Mouse (Mus musculus) embryonic facial prominence, embryonic 14.5 days (tissue): ENCODE results near the gene Gdap2. TPM values are rescaled to one million over a fixed set of nuclear protein-coding genes. Genes with fewer than 3 reads are reported as not detected.

Experiments used
- ATAC-seq: fragments of 200-750 bp; cut with Nextera tagmentation; 2 replicates; pipeline ENCODE4 v1.8.0; 2017; ENCODE audit warnings: low read depth, moderate number of reproducible peaks, moderate TSS enrichment
- DNase-seq: peaks from one replicate; pipeline ENCODE4 v3.0.0-alpha.2; 2015; ENCODE audit warnings: low spot score
- H3K27ac ChIP-seq: fragments of 300-500 bp; sonication (generic); replicated peaks from 2 replicates; pipeline ENCODE4 v1.5.1; 2014; ENCODE audit warnings: low read depth, mild to moderate bottlenecking, low read length, moderate library complexity
- H3K27me3 ChIP-seq: fragments of 300-500 bp; sonication (generic); replicated peaks from 2 replicates; pipeline ENCODE4 v1.6.1; 2014; ENCODE audit warnings: low read length; ENCODE audit not compliant: control insufficient read depth, insufficient read depth
- H3K36me3 ChIP-seq: fragments of 300-500 bp; sonication (generic); 2 replicates; pipeline ENCODE4 v1.6.1; 2014; ENCODE audit warnings: low read length, mixed read lengths; ENCODE audit not compliant: control insufficient read depth, insufficient read depth
- H3K4me1 ChIP-seq: fragments of 300-500 bp; sonication (generic); 2 replicates; pipeline ENCODE4 v1.6.1; 2014; ENCODE audit warnings: antibody characterized with exemption, low read length; ENCODE audit not compliant: control insufficient read depth, insufficient read depth
- H3K4me2 ChIP-seq: fragments of 300-500 bp; sonication (generic); 2 replicates; pipeline ENCODE4 v1.6.1; 2014; ENCODE audit warnings: low read depth, mild to moderate bottlenecking, low read length, moderate library complexity, mixed read lengths
- H3K4me3 ChIP-seq: fragments of 300-500 bp; sonication (generic); 2 replicates; pipeline ENCODE4 v1.5.1; 2014; ENCODE audit warnings: low read depth, mild to moderate bottlenecking, low read length
- H3K9ac ChIP-seq: fragments of 300-500 bp; sonication (generic); 2 replicates; pipeline ENCODE4 v1.6.1; 2014; ENCODE audit warnings: low read depth, mild to moderate bottlenecking, low read length, moderate library complexity, mixed read lengths
- H3K9me3 ChIP-seq: fragments of 300-500 bp; sonication (generic); 2 replicates; pipeline ENCODE4 v1.6.1; 2016; ENCODE audit warnings: low read length; ENCODE audit not compliant: control insufficient read depth
- WGBS: fragments of 180-500 bp; shearing (Covaris S2); extraction: QIAGEN DNeasy Blood & Tissue Kit; methylation state at CpG from one replicate; pipeline ENCODE4 v1.1.7; 2014; 5-methylcytosine and 5-hydroxymethylcytosine counted together
- polyA plus RNA-seq: library from polyadenylated mRNA; unstranded; fragments of >200 nt; fragmentation: Nextera tagmentation; extraction: Ambion mirVana; gene quantifications from 2 replicates; pipeline ENCODE4 v1.2.1, GENCODE M21; 2014

The Gdap2 gene
- polyA plus RNA-seq, result 33.1 and 37.5 TPM in 2 replicates

DNA sequence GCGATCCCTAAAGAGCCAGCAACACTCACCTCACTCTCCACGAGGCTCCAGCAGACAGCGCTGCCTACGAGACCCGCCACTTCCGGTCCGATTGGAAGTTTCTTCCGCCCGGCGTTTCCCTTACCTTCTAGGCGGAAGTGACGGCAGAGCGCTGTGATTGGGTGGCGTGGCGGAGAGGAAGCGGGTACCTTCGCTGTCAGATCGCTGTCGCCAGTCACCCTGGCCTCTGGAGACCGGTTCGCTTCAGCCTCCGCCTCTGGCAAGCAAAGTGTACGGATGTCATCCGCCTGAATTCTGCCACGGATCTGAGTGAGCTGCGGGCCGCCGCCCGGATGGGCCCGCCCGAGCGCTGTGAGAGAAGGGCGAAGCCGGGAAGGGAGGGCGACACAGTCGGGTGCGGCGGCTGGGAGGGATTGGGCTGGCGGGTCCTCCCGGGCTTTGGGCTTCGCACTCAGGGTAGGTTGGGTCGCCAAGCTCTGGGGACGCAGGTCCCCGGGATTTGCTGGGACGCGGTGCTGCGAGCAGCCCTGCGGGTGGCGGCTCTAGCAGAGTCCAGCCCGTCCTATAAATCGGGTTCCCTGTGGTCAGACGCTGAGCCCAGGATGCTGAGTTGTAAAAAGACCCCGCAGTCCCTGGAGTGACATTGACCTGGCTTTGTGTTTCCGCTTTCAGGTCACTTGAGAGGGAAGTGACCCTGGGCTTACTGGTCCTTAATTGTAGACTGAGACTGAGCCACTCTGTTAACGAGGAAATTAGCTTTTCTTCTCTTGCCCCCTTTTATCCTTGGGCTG is at the start of gene Gdap2, which contains the start of gene Wdr3:
Gdap2 (plus strand) TSS at position 67 of the 791 bp plus-strand sequence.
Wdr3 (minus strand) TSS at position 93 of the 791 bp plus-strand sequence.
- H3K27ac ChIP-seq, result peak within 1 kb of the TSS; percentile 72
- H3K27me3 ChIP-seq, result no peaks in the 10 kb centered on the region
- ATAC-seq (peak; percentile 99), DNase-seq (peak; percentile 99)
- peak within 1 kb of the TSS; percentile 92 for H3K4me3 ChIP-seq
- peak within 1 kb of the TSS; percentile 77 for H3K4me2 ChIP-seq
- peaks cover 29% of the 10 kb centered on the region for H3K36me3 ChIP-seq
- H3K4me1 ChIP-seq, result peaks cover 6% of the 10 kb centered on the region
- WGBS, result 0% methylated on average over 37 of the region's 55 CpGs
- H3K9ac ChIP-seq, result peak within 1 kb of the TSS; percentile 80
- no peaks in the 10 kb centered on the region for H3K9me3 ChIP-seq

DNA sequence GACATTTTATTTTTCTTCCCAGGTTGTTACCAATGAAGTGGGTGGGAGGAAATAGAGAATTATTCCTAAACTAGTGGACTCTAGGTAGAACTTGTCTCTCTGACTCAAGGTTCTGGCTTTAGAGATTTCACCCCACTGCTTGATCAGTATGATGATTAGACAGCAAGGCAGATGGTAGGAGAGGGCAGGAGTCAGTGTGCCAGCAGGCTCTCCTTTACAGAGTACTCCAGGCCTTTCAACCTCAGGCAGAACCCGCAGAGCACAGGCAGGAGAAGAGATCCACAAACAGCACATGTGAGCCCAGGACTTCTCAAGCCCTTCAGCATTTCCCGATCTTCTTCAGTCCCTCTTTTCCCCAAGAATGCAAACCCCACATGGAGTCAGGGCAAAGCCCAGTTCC is 43.5 kb upstream of the Gdap2 start:
- no peak overlapping the region for H3K27ac ChIP-seq
- ATAC-seq, result no peak
- 76% methylated on average over 2 of the region's 2 CpGs for WGBS

DNA sequence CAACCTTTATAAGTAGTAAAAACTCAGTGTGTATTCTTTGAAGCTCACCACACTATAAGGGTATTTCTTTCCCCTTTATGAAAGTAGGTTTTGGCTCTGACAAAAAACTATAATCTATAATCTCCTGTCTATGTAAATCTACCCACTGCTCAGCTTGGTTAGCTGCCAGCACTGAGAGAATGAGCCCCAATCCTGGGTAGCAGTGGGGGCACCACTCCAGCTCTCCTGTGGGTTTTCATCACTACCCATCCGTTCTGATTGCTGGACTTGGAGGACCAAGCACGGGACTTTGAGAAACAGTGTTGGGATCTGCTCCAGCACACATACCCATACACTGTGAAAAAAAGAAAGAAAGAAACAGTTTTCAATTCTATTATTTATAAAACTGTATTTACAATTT is 40.2 kb upstream of the Gdap2 start:
- DNase-seq (no peak), ATAC-seq (no peak)
- H3K4me1 ChIP-seq, result no peaks in the 10 kb centered on the region
- no peaks in the 10 kb centered on the region for H3K9me3 ChIP-seq
- no peak overlapping the region for H3K9ac ChIP-seq
- no peak overlapping the region for H3K4me2 ChIP-seq
- H3K27ac ChIP-seq, result no peak overlapping the region
- no peaks in the 10 kb centered on the region for H3K36me3 ChIP-seq
- no peak overlapping the region for H3K4me3 ChIP-seq
- 71% methylated on average over 2 of the region's 2 CpGs for WGBS
- no peaks in the 10 kb centered on the region for H3K27me3 ChIP-seq

More for the DNA sequence above, 43.5 kb upstream of the Gdap2 start:
- Histone ChIP-seq H3K4me2 (no peak overlapping the region), H3K4me1 (no peaks in the 10 kb centered on the region), H3K4me3 (no peak overlapping the region), H3K9me3 (no peaks in the 10 kb centered on the region), H3K36me3 (no peaks in the 10 kb centered on the region), H3K27me3 (no peaks in the 10 kb centered on the region), H3K9ac (no peak overlapping the region)
- no peak for DNase-seq

DNA sequence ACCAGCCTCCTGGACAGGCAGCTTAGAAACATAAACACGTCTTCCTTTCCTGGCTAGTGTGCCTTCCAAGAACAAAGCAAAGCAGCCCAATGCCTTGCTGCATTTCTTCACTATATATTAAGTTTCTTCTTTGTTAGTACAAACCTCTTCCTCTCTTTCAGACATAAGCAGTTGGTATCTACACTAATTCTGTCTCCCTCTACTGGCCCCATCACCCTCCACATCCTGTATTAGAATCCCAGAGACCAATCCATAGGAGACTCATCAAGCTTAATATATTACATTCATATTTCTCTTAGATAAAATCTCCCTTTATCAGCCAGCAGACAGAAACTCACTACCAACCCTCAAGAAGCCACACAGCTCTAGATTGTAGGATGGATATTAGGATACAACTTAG is 39.7 kb upstream of the Gdap2 start:
- peak; percentile 1 for DNase-seq
- H3K9me3 ChIP-seq, result no peaks in the 10 kb centered on the region
- no peak overlapping the region for H3K4me2 ChIP-seq
- H3K36me3 ChIP-seq, result no peaks in the 10 kb centered on the region
- no peak overlapping the region for H3K4me3 ChIP-seq
- 66% methylated on average over 1 of the region's 1 CpGs for WGBS
- no peak for ATAC-seq
- H3K27me3 ChIP-seq, result no peaks in the 10 kb centered on the region
- no peak overlapping the region for H3K9ac ChIP-seq
- no peaks in the 10 kb centered on the region for H3K4me1 ChIP-seq
- no peak overlapping the region for H3K27ac ChIP-seq

DNA sequence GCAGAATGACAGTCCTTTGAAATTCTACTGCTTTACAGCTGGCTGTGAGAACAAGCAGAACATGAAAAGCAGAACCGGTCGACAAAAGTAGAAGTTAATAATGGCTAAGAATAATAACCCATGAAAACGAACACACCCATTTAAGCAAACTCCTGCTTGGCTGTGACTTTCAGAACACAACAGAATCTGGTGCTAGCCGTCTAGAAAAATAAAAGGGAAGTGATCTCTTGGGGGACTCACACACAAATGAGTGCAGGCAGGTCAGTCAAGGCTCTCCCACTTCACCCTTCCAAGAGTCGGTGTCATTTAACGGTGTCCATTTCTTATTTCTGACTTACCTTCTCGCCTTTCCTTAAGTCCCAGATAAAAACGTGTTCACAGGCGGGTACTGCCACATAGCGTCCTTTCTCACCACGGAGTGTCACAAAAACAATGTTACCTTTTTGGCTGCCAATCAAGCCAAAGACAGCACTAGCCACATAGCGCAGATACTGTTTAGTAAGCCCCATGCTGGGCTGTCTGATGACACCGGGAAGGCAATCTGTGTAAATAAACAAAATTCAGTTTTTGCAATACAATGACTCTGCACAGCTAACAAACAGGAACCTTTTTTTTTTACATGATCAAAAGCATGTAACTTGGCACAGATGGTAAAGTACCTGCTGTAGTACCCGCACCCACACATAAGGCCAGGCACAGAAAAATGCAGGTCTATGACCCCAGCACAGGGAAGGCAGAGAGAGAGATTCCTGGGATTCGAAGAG is 1.3 kb upstream of the Gdap2 start:
- Histone ChIP-seq H3K4me2 (peak overlapping the region; percentile 77), H3K27ac (no peak overlapping the region), H3K9me3 (no peaks in the 10 kb centered on the region), H3K9ac (peak overlapping the region; percentile 80), H3K4me3 (peak overlapping the region; percentile 92), H3K4me1 (peaks cover 6% of the 10 kb centered on the region), H3K27me3 (no peaks in the 10 kb centered on the region), H3K36me3 (peaks cover 39% of the 10 kb centered on the region)
- DNase-seq (no peak), ATAC-seq (no peak)
- WGBS, result 81% methylated on average over 15 of the region's 15 CpGs

DNA sequence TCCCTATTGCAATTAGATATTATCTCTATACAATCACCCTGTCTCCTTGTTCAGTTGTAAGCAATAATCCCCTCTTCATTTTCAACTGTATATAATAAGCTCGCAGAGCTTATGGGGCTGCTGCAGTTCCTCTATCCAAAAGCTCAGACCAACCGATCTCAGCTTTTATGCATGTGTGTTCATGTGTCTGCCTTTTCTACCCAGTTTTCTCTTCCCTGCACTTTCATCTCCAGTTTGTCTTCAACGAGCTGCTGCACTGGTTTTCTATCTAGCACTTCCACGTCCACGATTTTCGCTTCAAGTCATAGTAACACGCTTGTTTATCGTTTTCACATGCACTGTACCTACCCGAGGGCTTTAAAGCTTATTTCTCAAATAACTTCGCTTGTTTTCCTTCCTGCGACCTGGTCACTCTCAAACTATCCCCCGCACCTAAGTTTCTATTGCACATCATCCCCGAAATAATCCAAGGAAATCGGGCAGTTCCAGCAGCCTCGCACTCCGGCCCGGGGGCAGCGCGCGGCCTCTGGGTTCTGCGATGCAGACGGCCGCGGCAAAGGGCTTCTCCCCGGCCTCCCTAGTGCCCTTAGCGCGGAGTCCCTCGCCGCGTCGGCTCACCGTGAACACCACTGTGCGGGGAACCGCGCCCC is 391 bp upstream of the Gdap2 start:
- peak overlapping the region; percentile 80 for H3K9ac ChIP-seq
- peaks cover 33% of the 10 kb centered on the region for H3K36me3 ChIP-seq
- H3K9me3 ChIP-seq, result no peaks in the 10 kb centered on the region
- DNase-seq (peak; percentile 8), ATAC-seq (no peak)
- H3K4me1 ChIP-seq, result peaks cover 6% of the 10 kb centered on the region
- H3K4me3 ChIP-seq, result peak overlapping the region; percentile 92
- H3K4me2 ChIP-seq, result peak overlapping the region; percentile 77
- under 1% methylated on average over 35 of the region's 35 CpGs for WGBS
- H3K27ac ChIP-seq, result peak overlapping the region; percentile 72
- H3K27me3 ChIP-seq, result no peaks in the 10 kb centered on the region

DNA sequence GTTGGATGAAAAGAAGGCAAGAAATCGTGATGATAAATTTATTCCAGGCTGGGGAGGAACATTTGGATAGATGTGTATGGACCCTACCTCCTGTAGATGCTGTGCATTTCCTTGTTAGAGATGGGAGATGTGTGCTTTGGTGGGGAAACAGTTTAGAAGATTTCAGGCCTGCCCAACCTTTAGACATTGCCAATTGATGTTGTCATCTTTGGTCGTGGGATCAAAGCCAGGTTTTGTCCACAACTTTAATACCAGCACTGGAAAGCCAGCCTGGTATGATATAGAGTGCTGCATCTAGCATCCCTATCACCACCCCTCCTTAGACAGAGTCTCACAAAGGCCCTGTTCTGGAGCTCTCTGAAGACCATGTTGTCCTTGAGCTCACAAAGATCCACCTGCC is 1.4 kb downstream of the Gdap2 start:
- no peaks in the 10 kb centered on the region for H3K27me3 ChIP-seq
- no peaks in the 10 kb centered on the region for H3K9me3 ChIP-seq
- no peak overlapping the region for H3K4me3 ChIP-seq
- H3K4me2 ChIP-seq, result peak overlapping the region; percentile 77; the same call in 1 of the 2 replicates
- 71% methylated on average over 2 of the region's 2 CpGs for WGBS
- ATAC-seq (no peak), DNase-seq (no peak)
- no peak overlapping the region for H3K9ac ChIP-seq
- no peak overlapping the region for H3K27ac ChIP-seq
- peaks cover 23% of the 10 kb centered on the region for H3K36me3 ChIP-seq
- H3K4me1 ChIP-seq, result peaks cover 6% of the 10 kb centered on the region

DNA sequence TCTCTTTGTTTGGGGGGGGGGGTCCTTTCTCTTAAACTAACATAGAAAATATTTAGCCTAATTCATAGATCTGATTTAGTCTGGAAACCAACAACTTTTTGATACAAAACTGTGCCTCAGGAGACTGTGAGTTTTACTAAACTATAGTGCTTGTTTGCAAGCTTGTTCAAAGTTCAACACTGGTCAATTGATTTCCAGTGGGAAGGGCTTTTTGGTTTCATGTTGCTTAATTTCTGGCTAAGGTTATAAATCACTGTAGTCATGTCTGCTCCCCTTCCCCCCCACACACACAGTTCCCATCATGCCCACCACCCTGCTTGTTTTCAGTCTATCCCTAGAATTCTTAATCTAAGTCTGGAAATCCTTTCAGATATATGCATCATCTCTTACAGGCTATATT is 2.8 kb downstream of the Gdap2 start:
- Histone ChIP-seq H3K4me3 (no peak overlapping the region), H3K4me1 (peaks cover 6% of the 10 kb centered on the region), H3K36me3 (peaks cover 16% of the 10 kb centered on the region; the same call in 1 of the 2 replicates), H3K4me2 (no peak overlapping the region), H3K27ac (no peak overlapping the region), H3K9me3 (no peaks in the 10 kb centered on the region), H3K27me3 (no peaks in the 10 kb centered on the region), H3K9ac (no peak overlapping the region)
- DNase-seq, result no peak
- ATAC-seq, result no peak
